Comparison of ENCODE assay signal across 8 mouse cellular contexts in the genomic region with DNA sequence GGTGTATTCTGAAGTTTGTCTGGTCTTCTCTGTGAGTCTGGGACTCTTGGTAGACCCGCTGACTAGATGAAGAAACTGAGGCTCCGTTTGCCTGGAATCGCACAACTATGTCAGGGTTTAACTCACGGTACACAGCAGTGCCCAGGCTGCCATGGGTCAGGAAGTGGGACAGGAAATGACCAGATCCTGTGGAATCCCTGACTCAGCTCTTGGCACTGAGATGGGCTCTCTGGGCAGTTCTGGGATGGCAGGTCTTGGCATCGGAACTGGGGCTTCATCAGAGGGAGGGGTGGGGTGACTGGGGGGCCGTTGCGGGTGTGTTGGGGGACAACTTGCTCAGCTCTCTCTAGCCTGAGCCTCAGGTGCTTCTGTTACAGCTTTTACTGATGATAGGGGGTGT. TPM values are rescaled to one million over a fixed set of nuclear protein-coding genes. Genes with fewer than 3 reads are reported as not detected.
A peak's percentile ranks its signal among the peaks of the same experiment; 100 is the strongest.
DNase-seq lines count a peak whose midpoint lies in the region; ATAC-seq and TF ChIP-seq lines count a peak whose summit lies in the region.

No protein-coding gene starts in this region.

- H3K27ac ChIP-seq in kidney, postnatal 0 days, result peak overlapping the region; percentile 73
- H3K27ac ChIP-seq in stomach, embryonic 16.5 days (ENCODE audit: low read length), result peak overlapping the region; percentile 68

- peaks cover 49% of the 10 kb centered on the region for H3K4me1 ChIP-seq in kidney, postnatal 0 days (replicated peaks; ENCODE audit: insufficient read depth, low read length)
- peaks cover 55% of the 10 kb centered on the region for H3K4me1 ChIP-seq in stomach, embryonic 16.5 days (ENCODE audit: control insufficient read depth, insufficient read depth, low read length)

- no peaks in the 10 kb centered on the region for H3K27me3 ChIP-seq in kidney, postnatal 0 days (ENCODE audit: insufficient read depth, low read length)
- no peaks in the 10 kb centered on the region for H3K27me3 ChIP-seq in stomach, embryonic 16.5 days (ENCODE audit: control insufficient read depth, insufficient read depth, low read length)

- WGBS in kidney, postnatal 0 days, result 47% methylated on average over 7 of the region's 7 CpGs
- WGBS in stomach, embryonic 16.5 days, result 67% methylated on average over 7 of the region's 7 CpGs

- H3K36me3 ChIP-seq in kidney, postnatal 0 days (ENCODE audit: insufficient read depth, low read length), result peaks cover 12% of the 10 kb centered on the region; the same call in 1 of the 2 replicates
- no peaks in the 10 kb centered on the region for H3K36me3 ChIP-seq in stomach, embryonic 16.5 days (ENCODE audit: control insufficient read depth, insufficient read depth, low read length)

- TF ChIP-seq CTCF in kidney, postnatal 0 days (IDR thresholded peaks at IDR 0.05; ENCODE audit: low read depth), result no peak

- peak; percentile 45 to 49 for DNase-seq in right cerebral cortex, postnatal 10 days (ENCODE audit: low spot score in 2 of 2)
- no peak for DNase-seq in right cerebral cortex, adult 2 months (ENCODE audit: low spot score in 2 of 2)
- DNase-seq in fibroblast of lung, adult 2 months (ENCODE audit: low read depth), result peak; percentile 51
- no peak for DNase-seq in kidney, postnatal 0 days (ENCODE audit: low spot score)
- DNase-seq in cerebellum, postnatal 4 days (ENCODE audit: low spot score in 2 of 2), result no peak
- no peak for DNase-seq in thymus, postnatal 4 days
- no peak for DNase-seq in gastrocnemius, postnatal 25 days

- H3K4me2 ChIP-seq in kidney, postnatal 0 days (ENCODE audit: low read length), result peak overlapping the region; percentile 1; the same call in 1 of the 2 replicates
- H3K4me2 ChIP-seq in stomach, embryonic 16.5 days (ENCODE audit: low read depth, low read length), result 0 out of 2 replicates have a peak overlapping the region, but pooled peaks have one; percentile 8

- no peak for ATAC-seq in kidney, postnatal 0 days (replicated peaks; ENCODE audit: low FRiP score, low read depth)
- ATAC-seq in stomach, embryonic 16.5 days (ENCODE audit: insufficient read depth, low FRiP score), result no peak

- no peaks in the 10 kb centered on the region for H3K9me3 ChIP-seq in kidney, postnatal 0 days (replicated peaks; ENCODE audit: low read length)
- H3K9me3 ChIP-seq in stomach, embryonic 16.5 days (replicated peaks; ENCODE audit: control insufficient read depth, low read length), result no peaks in the 10 kb centered on the region

- H3K4me3 ChIP-seq in kidney, postnatal 0 days (replicated peaks; ENCODE audit: low read depth, low read length), result no peak overlapping the region
- H3K4me3 ChIP-seq in stomach, embryonic 16.5 days (replicated peaks; ENCODE audit: low read length), result no peak overlapping the region

- H3K9ac ChIP-seq in kidney, postnatal 0 days (ENCODE audit: low read depth, low read length), result no peak overlapping the region
- 0 out of 2 replicates have a peak overlapping the region, but pooled peaks have one; percentile 7 for H3K9ac ChIP-seq in stomach, embryonic 16.5 days (ENCODE audit: low read length)

RNA-seq across cellular contexts. Expression of a gene that starts 10.0 kb away (rescaled TPM):
- 5.6 and 5.8 TPM in 2 replicates for polyA plus RNA-seq in kidney, postnatal 0 days (2015; fragmentation: Nextera tagmentation; extraction: Ambion mirVana)
- polyA plus RNA-seq in stomach, embryonic 16.5 days (2015; fragmentation: Nextera tagmentation; extraction: Ambion mirVana), result 9.5 and 12.1 TPM in 2 replicates
- 1 to 10 TPM; 1.3 to 2.0 TPM for total RNA-seq in gastrocnemius, postnatal 25 days (2021)

RNA-seq across cellular contexts. Expression of a gene that starts 56.9 kb away (rescaled TPM):
- 2.8 and 3.1 TPM in 2 replicates for polyA plus RNA-seq in kidney, postnatal 0 days (2015; fragmentation: Nextera tagmentation; extraction: Ambion mirVana)
- 3.0 and 3.5 TPM in 2 replicates for polyA plus RNA-seq in stomach, embryonic 16.5 days (2015; fragmentation: Nextera tagmentation; extraction: Ambion mirVana)
- under 1 TPM in 1 of 2 experiments, not detected in 1; 0.29 TPM for total RNA-seq in gastrocnemius, postnatal 25 days (2021)

Comparison
In these comparisons a context has a peak if more than half of its experiments do, and no peak if none do; other contexts are left out.
1. DNase-seq: peak in right cerebral cortex, postnatal 10 days (2 of 2) and fibroblast of lung, adult 2 months (single experiment); none in right cerebral cortex, adult 2 months (0 of 2), kidney, postnatal 0 days (single experiment), cerebellum, postnatal 4 days (0 of 2), thymus, postnatal 4 days (single experiment) and gastrocnemius, postnatal 25 days (single experiment).